Mouse (Mus musculus) sigmoid colon, adult 10 weeks (tissue): ENCODE measurements around the gene Psmb5. TPM values are rescaled to one million over a fixed set of nuclear protein-coding genes. Genes with fewer than 3 reads are reported as not detected.

Experiments
- polyA plus RNA-seq: library from polyadenylated mRNA; stranded (reverse); fragments of 350-450 nt; fragmentation: Illumina TruSeq; extraction: RNeasy Lipid Tissue Mini Kit (QIAGEN cat#74804); gene quantifications from one replicate; pipeline ENCODE4 v1.2.3, GENCODE M21; 2014; ENCODE audit warnings: low read depth, low replicate concordance

Gene Psmb5
- 1.9 TPM for polyA plus RNA-seq

DNA sequence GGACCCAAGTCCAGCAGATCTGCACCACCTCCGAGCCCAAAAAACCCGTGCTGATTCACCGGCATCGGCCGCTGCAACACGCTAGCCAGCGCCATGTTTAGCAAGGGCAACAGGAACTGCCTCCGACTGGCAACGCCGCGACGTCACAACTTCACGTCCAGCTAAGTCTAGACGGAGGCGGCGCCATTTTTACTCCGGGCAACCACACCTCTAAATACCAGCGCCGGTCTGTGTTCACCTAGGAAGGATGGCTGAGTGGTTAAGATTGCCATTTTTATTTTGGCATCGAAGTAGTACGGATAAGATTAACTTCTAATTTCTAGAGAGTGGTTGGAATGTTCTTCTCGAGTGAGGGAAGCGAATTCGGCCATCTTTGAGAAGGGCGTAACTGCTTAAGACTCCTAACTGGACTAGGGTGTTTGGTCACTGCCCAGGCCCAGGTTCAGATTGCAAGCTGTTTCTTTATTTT lies at the start of gene Psmb5:
Psmb5 (minus strand) TSS at position 126 of the 469 bp plus-strand sequence.

DNA sequence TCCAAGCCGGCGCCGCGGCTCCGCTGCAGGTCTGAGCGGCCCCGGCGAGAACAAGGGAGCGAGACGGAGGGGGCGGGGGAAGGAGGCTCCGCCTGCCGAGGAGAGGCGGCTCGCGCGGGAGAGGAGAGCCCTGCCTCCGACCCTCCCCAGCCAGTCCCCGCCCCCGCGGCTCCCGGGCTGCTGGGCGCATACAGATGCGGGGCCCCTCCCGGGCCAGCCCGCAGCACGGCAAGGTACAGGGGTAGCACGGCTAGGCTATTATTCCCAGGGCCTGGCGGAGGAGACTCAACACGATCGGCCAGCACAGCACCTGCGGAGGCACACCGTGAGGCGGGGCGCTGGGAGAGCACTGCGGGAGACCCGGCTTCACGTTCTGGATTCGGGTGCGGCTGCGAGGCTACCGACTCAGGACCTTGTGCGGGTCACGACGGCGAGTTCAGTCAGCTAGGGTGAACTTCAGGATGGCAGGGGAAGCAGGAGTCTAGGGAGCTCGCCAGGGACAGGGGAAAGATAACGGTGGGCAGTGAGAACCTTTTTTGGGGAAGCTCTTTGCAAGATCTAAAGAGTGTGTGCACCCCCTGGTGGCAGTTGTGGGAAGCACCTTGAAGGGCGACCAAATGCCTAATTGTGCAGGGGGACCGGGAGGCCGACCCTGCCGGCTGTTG lies 23.6 kb upstream of the Psmb5 start, which contains the start of gene Cdh24:
Cdh24 (minus strand) TSS at position 60 of the 665 bp plus-strand sequence.

DNA sequence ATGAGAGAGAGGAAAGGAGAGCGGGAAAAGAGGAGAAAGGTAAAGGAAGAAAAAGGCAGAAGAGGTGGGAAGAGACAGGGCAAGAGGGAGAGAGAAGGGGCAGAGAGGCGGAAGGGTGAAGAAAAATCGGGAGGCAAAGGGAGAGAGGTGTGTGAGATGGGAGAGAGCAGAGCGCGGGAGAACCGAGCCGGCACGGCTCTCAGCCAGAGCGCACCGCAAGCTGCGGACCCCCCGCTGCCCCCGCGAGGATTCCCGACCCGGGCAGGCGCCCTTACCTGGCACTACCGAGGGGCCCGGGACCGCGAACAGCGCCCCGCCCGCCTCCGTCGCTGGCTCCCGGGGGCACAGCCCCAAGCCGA lies 23.1 kb upstream of the Psmb5 start, which contains the start of gene Gm17606:
Gm17606 (plus strand) TSS at position 7 of the 359 bp plus-strand sequence.

DNA sequence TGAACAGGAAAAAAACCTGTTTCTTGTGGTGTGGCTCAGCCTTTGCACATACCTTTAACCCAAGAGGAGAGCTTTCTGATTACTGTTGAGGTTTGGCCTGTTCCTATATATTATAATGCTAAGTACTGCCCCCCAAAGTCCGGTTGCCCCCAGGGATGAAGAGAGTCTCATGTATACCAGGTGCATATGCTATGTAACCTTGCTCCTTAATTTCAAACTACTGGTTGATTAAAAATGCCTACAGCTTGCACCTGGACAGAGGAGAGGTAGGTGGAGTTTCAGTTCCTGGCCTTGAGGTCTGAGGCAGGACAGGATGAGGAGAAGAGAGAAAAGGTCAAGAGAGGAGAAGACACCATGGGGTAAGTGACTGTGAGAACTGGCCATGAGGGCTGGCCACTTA lies 3.3 kb upstream of the Psmb5 start, which contains the start of gene Psmb11:
Psmb11 (plus strand) TSS at position 301 of the 400 bp plus-strand sequence.

DNA sequence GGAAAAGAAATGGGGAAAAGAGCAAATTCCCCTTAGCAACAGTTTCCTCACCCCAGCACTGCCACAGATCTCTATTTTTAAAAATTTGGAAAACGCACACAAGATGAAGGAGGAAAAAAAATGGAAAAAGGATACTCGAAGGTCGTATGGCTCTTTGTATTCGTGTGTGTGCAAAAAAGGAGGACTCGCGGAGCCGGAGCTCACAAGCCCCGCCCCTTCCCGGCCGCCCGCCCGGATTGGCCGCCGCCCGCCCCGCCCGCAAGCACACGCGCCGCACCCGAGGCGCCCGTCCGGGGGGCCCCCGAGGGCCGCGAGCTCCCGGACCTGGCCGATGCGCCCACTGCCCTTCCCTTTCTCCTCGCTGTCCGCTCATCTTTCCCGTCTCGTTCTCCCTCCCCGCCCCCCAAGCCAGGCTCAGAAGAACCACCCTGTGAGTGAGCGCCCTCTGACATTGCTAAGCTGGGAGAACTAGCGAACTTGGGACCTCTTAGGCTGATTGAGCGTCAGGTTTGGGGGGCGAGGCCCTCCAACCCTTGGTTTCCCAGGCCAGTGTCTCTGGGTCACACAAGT lies 12.0 kb downstream of the Psmb5 start, which contains the start of gene 4931414P19Rik:
4931414P19Rik (minus strand) TSS at position 242 of the 570 bp plus-strand sequence.

DNA sequence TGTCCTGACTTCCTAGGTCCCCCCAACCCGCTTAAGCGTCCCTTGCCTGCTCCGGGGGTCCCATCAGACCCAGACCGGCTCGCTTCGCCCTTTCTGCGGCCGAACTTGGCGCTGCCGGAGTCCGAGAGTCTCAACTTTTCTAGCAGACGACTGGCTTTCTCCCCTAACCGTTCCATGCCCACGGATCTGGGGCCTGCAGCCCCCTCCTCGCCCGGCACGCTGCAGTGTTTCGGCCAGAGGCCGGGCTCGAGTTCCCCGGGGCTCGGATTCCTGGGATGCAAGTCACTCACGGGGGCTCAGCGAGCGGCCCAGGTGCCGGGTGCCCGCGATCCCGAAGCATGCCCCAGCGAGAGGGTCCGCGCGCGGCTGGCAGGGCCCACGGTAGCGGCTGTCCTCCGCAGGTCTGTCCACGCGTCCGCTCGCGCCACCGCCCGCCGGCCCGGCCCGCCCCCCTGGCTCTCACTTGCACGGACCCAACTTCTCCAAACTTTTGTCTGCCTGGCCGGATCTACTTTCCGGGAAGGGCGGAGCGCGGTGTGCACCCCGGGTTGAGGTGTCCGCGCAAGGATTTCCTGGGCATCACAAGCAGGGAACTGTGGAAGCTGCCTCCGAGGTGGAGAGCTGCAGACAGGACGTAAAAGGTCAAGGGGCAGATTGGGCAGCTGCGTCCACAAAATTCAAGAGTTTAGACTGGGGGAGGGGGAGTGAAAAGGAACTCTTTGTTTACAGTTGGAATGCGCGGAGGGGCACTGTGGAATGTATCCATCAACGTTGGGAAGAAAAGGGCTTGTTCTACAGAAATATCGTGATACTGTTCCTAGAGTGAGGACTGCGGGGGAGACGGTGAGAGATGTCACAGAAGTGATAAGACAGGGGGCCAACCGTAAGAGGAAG lies 40.5 kb downstream of the Psmb5 start, which contains the start of gene Ajuba:
Ajuba (minus strand) TSS at position 470 of the 894 bp plus-strand sequence.

Other genes starting within 250 kb of the Psmb5 start
- gene Slc7a7, start 200.2 kb downstream of the Psmb5 start, polyA plus RNA-seq: 5.1 TPM
- gene Mrpl52, start 191.1 kb downstream of the Psmb5 start, polyA plus RNA-seq: 54.2 TPM
- gene Mmp14, start 186.4 kb downstream of the Psmb5 start, polyA plus RNA-seq: 30.0 TPM
- 6.7 TPM for gene Lrp10, start 153.9 kb downstream of the Psmb5 start, polyA plus RNA-seq
- gene Rem2, start 141.9 kb downstream of the Psmb5 start, polyA plus RNA-seq: 0.38 TPM
- gene Prmt5, start 100.5 kb downstream of the Psmb5 start, polyA plus RNA-seq: 37.2 TPM
- 2.8 TPM for gene Haus4, start 63.4 kb downstream of the Psmb5 start, polyA plus RNA-seq
- 1.6 TPM for gene Ajuba, start 40.5 kb downstream of the Psmb5 start, polyA plus RNA-seq
- gene 4931414P19Rik, start 12.0 kb downstream of the Psmb5 start, polyA plus RNA-seq: 2.6 TPM
- gene Psmb11, start 3.4 kb upstream of the Psmb5 start, polyA plus RNA-seq: not detected
- not detected for gene Gm17606, start 22.9 kb upstream of the Psmb5 start, polyA plus RNA-seq
- gene Cdh24, start 23.3 kb upstream of the Psmb5 start, polyA plus RNA-seq: 0.32 TPM
- gene 1700123O20Rik, start 68.2 kb upstream of the Psmb5 start, polyA plus RNA-seq: 22.7 TPM
- 196 TPM for gene Acin1, start 68.9 kb upstream of the Psmb5 start, polyA plus RNA-seq
- not detected for gene Gm29776, start 80.8 kb upstream of the Psmb5 start, polyA plus RNA-seq
- gene Cebpe, start 94.2 kb upstream of the Psmb5 start, polyA plus RNA-seq: not detected
- gene Slc7a8, start 163.9 kb upstream of the Psmb5 start, polyA plus RNA-seq: 2.9 TPM
- not detected for gene Rnf212b, start 196.1 kb upstream of the Psmb5 start, polyA plus RNA-seq